Mouse (Mus musculus): ENCODE measurements at regions not wholly inside any gene's neighbourhood (a gene's known extent, or its start where the extent isn't known, plus 50 kb on each side); places are given as distances from the start of the nearest gene placed in this dataset.
A peak's percentile ranks its signal among the peaks of the same experiment; 100 is the strongest.

DNA sequence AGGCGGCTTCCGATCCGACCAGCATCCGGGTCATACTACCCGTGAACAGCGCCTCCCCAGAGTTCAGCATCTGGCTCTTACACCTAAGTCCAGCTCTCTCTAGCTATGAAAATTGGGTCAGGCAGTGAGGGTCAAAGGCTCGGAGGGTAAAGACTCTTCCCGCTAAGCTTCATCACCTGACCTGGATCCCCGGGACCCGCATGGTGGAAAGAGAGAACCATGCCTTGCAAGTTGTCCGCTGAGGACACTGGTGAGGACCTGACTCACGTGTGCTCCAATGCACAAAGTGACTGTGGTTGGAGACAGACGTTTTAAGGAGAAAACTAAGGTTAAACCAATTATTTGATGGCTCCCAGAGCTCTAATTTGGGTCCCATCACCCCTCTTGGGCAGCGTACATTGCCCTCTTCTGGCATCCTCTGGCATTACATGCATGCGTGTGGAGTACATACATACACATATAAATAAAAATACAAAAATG, 74.6 kb upstream of the Sall4 start:
- no peak for ATAC-seq (replicated peaks; ENCODE audit: poor library complexity)

DNA sequence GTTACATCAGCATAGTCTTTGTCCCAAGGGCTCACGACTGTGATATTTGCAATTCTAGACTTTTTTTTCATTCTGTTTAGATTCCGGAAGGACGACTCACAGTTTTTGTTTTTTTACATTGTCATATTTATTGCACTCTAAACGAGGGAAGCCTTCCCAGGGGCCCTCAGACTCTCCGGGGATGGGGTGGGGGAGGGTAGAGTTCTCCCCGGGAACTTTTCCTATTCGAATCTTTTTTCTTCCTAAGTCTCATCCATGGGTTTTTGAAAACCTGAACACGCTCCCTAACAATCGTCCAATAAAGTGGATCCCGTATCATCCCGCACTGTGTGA, 73.9 kb upstream of the Sall4 start:
- ATAC-seq (replicated peaks; ENCODE audit: poor library complexity), result no peak

DNA sequence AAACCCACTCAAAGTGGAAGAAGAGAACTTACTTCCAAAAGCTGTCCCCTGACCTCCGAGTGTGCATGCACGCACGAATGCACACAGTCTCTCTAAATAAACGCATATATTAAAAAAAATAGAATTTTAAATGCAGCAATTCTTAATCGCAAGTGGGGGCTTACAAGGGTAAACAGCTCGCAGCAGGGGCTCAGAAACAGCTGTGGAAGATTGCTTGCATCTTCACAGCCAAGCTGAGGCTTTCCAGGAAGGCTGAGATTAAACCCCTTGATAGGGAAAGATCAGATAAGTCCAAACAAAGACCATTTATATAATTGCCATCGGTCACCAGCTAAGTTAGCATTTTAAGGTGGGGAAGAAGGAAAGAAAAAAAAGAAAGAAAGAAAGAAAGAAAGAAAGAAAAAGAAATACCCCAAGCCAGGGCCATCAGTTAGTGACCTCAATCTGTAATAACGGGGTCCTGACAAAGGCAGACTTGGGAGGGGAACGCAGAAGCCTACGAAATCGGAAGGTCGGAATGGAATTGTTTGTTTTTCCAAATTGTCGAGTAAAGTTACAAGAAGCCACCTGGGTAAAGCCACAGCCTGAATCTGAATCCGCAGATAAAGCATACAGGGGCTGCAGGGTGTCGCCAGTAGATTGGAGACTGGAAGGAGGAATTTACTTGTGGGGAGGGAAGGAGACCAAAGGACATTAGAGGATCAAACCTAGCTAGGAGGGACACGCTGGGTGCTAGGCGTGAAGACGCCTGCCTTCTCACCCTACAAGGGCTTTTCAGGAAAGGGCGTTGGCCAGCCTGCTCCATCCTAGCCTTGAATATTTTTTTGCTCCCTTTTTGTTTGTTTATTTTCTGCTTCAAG, 73.3 kb upstream of the Sall4 start:
- 0 out of 2 replicates have a peak, but pooled peaks have one; percentile 13 for ATAC-seq (replicated peaks; ENCODE audit: poor library complexity)

DNA sequence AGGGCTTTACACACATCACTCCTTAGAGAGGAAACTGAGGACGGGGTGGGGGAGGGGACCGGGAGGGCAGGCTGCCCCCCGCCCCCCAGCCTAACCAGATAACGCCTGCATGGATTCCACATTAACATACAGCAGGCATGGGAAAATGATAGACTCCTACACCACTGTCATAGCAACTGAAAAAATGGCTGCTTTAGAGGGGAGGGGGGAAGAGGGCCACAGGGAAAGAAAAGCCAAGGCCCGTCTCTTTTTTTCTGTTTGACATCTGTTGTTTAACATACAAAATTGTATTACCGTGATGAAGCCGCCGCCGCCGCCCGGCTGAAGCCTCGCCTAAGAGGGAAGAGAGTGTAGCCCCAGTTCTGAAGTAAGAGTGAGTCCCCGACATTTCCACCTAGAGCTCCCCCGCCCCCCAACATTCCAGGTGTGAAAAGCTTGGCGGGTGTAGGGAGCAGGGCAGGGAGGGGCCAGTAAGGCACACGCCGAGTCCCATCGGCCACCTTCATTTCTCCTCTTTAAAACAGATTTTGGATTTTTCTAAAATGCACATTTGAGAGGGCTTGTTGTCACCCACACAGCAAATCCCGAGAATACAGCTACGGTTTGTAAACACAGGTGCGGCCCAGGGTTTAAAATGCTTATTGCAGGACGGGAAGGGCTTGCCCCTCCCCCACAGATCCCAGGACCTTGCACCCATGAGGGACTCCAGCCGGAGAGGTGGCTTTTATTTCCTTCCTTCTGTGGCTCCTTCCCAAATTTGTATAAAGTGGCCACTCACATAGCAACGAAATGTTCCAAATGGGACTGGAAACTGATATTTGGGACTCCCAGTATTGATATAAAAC, 72.3 kb upstream of the Sall4 start:
- ATAC-seq (replicated peaks; ENCODE audit: poor library complexity), result no peak

DNA sequence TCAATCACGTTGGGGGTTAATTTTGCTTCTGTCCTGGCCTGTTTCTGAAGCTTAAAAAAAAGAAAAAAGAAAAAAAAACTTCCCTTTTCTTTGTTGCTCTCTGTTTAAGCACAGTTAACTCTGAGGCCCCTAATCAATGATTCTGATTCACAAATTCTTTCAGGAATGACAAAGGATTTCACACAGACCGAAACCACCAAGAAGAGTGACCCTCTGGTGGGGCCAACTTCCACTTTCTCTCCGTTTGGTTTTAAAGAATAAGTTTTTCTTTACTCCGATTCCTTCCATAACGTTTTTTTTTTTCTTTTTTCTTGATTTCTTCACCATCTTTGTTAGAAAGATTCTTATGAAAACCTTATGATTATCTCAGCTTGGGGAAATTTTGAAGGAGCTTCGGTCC, 71.5 kb upstream of the Sall4 start:
- no peak for ATAC-seq (replicated peaks; ENCODE audit: poor library complexity)

DNA sequence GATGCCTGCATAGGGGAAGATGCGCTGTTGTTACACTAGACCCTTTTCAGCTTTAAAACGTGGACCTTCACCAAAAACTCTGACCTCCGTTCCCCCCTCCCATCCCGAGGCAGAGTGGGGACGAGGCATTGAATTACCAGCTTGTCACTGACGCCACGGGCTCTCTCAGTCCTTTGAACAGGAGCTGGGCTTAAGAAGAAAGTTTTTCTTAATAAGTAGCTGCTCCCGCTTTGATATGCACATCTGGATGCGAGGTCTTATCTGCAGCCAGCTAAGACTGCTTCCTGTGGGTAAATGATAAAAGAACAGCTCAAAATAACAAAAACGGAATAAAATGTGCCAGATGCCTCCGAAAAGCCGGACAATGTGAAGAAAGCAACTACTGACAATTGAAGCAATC, 70.9 kb upstream of the Sall4 start:
- peak; percentile 67 for ATAC-seq (replicated peaks; ENCODE audit: poor library complexity)

DNA sequence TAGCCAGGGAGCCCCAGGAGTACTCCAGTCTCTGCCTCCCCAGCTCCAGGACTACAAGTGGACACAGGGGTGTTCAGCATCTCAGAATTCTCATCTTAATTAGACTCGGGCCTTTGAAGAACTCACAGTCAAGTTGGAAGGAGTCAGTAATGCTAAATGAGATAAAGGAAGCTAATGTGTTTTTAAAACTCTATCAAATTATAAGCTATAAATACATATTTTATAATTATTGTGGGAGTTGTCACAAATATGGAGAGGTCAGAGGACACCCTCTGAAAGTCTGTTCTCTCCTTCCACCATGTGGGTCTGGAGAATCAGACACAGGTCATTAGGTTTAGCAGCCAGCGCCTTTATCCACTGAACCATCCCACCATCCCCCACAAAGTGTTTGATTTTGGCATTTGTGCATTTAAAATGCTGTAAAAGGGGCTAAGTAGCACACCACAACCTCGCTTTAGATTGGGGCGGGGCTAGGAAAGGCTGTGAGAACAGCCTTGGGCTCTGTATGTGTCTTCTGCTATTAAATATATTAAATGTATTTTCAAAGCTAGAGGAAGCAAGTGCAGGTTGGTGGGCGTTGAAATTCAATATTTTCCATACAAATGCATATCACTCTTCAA, 70.3 kb upstream of the Sall4 start:
- no peak for ATAC-seq (replicated peaks; ENCODE audit: poor library complexity)

DNA sequence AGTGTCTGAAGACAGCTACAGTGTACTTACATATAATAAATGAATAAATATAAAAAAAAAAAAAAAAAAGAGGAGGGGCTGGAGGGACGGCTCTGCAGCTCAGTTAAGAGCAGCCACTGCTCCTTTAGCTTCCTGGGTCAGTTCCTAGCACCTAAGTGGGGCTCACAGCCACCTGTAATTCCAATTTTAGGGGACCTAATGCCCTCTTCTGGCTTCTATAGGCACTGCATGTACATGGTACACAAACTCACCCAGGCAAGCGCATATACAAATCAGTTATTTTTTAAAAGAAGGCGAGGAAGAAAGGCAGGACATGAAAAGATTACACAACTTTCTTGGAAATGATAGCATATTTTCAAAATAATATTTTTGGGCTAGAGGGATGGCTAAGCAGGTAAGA, 67.0 kb upstream of the Sall4 start:
- ATAC-seq (replicated peaks; ENCODE audit: poor library complexity), result no peak

DNA sequence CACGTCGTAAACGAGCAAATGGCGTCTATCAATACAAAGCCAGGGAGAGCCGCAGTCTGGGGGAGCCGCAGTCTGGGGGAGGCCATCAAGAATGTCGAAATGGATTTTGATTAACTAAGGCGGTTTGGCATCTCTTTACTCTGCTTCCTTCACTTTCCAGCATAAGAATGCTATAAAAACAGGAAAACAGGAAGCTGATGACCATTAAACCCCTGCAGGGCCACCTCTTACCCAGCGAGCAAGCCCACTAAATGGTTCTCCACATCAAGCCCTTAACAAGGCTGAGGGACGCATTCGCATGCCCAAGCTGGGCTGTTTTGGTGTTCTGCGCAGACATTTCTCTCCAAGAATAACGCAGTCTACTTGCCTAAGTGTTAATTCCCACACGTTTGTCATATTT, 64.0 kb upstream of the Sall4 start:
- no peak for ATAC-seq (replicated peaks; ENCODE audit: poor library complexity)

DNA sequence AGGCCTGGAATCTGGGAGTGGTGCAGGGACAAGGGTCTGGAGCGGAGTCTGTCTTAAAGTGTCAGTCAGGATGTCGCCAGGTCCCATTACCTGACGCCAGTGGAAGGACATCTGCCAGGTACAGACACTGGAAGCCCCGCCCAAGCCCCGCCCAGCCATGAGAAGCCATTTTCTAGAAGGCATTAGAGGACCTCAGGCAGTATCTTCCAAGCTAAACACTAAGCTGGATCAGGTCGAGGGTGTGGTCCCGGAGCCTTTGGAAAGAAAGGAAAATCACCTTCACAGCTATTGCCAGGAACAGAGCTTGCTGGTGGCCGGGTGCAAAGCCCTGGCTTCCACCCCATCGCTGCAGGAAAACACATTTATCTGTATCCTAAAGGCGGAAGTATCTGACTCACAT, 52.9 kb upstream of the Sall4 start:
- no peak for ATAC-seq (replicated peaks; ENCODE audit: poor library complexity)
